Mouse (Mus musculus) layer of hippocampus, adult 2 months (tissue): ENCODE measurements at regions not wholly inside any gene's neighbourhood (a gene's known extent, or its start where the extent isn't known, plus 50 kb on each side); places are given as distances from the start of the nearest gene placed in this dataset.

Experiments used
- DNase-seq, 2 experiments: peaks; one replicate each; pipeline ENCODE4 v3.0.0; 2022; ENCODE audit warnings: low spot score in 2 of 2
- H3K27ac ChIP-seq: fragments of 200-600 bp; 2 replicates; pipeline ENCODE4 v1.8.1; 2022
- H3K4me3 ChIP-seq: fragments of 200-600 bp; 2 replicates; pipeline ENCODE4 v1.8.1; 2022; ENCODE audit warnings: mild to moderate bottlenecking
- CTCF ChIP-seq: fragments of 200-600 bp; conservative IDR thresholded peaks from 2 replicates; pipeline ENCODE4 v1.8.1; 2022; ENCODE audit warnings: antibody characterized with exemption, mild to moderate bottlenecking, moderate library complexity

GRCm38 (mm10) chr3:149408858-149409257, 418.5 kb upstream of the Adgrl2 start:
- DNase-seq, result no peak
- H3K27ac ChIP-seq, result no peak overlapping the region
- TF ChIP-seq CTCF, result no peak
- H3K4me3 ChIP-seq, result no peak overlapping the region

DNA sequence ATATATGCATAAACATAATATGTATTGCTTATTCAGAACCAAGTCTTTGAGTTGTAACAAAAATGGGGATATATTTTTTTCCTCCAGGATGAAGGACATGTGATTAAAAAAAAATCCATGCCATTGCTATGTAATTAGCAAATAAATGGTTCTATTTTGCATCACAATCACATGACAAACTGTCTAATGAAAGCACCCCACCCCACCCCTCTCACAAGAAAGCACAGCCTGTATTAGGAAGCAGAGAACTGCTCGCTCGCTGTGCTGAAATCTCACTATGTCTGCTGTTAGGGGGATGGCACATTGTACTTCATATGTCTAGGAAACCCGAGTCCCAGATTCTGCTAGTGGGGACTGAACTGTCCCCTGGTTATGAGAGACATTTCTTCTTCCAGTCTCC, 415.5 kb upstream of the Adgrl2 start:
- TF ChIP-seq CTCF, result no peak
- no peak overlapping the region for H3K4me3 ChIP-seq
- no peak for DNase-seq
- H3K27ac ChIP-seq, result no peak overlapping the region

DNA sequence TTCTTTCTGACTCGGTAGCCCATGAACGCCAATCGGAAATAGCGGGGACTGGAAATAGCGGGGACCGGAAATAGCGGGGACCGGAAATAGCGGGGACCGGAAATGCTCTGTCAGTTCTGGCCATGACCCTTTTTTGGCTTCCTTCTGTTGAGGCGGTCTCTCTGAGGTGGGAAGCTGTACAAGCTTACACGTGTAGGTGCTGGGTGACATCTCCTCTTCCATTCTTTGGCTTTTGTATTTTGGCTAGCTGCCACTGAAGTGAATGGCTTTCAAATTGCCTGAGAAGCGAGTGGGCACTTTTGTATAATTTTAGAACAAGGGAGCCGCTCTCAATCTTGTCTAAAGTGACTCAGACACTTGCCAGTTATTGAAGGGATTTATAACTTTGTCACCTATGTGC, 414.3 kb upstream of the Adgrl2 start:
- no peak for DNase-seq
- Histone ChIP-seq H3K27ac (no peak overlapping the region), H3K4me3 (no peak overlapping the region)
- no peak for TF ChIP-seq CTCF

DNA sequence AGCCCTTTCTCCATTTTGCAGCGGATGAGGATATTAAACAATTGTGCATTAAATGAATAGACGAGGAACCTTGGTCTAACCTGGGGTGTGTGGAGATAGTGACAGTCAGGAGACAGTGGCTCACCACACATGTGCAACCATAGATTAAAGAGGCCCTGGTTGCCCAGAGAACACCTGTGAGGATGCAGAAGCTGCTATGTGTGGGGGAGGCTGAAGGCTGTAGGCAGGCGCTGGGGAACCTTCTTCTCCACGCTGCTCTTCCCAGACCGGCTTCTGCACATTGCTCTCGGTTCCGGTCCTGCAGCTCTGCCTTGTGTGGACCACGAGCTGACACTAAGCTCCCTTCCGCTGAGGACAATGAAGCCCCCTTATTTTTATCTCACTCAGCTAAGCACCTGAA, 412.1 kb upstream of the Adgrl2 start:
- DNase-seq, result no peak
- no peak overlapping the region for H3K27ac ChIP-seq
- TF ChIP-seq CTCF, result no peak
- no peak overlapping the region for H3K4me3 ChIP-seq

- Histone ChIP-seq H3K4me3 (no peak overlapping the region), H3K27ac (no peak overlapping the region)
- DNase-seq, result no peak
- no peak for TF ChIP-seq CTCF
These were observed 404.7 kb upstream of the Adgrl2 start for GRCm38 (mm10) chr3:149395082-149395481.

DNA sequence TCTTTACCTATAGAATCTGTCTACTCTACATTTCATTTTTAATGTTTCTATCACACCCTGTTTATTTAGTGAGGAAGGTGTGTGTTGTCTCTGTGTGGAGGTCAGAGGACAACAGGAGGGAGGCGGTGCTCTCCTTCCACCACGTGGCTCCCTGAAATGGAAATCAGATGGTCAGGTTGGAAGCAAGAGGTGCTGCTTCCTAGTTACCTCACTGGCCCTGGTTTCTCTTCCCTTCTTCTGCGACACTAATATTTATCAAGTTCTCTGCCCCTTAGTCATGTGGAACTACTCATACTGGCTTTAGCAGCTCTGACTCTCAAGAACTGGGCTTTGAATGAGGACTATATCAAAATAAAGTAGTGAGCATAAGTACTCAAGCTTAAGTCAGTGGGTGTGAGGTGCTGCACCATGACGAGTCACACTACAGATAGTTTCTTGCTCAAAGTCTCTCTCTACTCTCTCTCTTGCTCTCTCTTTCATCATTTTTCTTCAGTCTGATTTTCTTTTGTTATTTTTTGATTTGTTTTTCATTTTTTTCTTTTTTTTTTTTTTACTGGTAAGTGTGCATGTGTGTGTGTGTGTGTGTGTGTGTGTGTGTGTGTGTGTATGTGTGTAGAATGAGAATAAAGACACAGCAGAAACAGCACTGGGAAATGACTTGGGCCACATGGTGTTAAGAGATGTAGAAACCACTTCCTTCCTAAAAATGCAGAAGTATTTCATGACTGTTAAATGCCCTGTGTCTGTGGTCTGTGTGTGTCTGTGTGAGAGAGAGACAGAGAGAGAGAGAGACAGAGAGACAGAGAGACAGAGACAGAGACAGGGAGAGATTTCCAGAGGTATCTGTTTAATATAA, 403.2 kb upstream of the Adgrl2 start:
- TF ChIP-seq CTCF, result no peak
- DNase-seq, result no peak
- Histone ChIP-seq H3K4me3 (no peak overlapping the region), H3K27ac (no peak overlapping the region)

GRCm38 (mm10) chr3:149392164-149392563, 401.8 kb upstream of the Adgrl2 start:
- Histone ChIP-seq H3K27ac (no peak overlapping the region), H3K4me3 (no peak overlapping the region)
- no peak for TF ChIP-seq CTCF
- DNase-seq, result no peak

- H3K4me3 ChIP-seq, result no peak overlapping the region
- no peak for TF ChIP-seq CTCF
- DNase-seq, result no peak
- no peak overlapping the region for H3K27ac ChIP-seq
These were observed 397.2 kb upstream of the Adgrl2 start for GRCm38 (mm10) chr3:149387537-149387936.

- TF ChIP-seq CTCF, result no peak
- Histone ChIP-seq H3K4me3 (no peak overlapping the region), H3K27ac (no peak overlapping the region)
- DNase-seq, result no peak
These were observed 395.7 kb upstream of the Adgrl2 start for GRCm38 (mm10) chr3:149386027-149386426.

- Histone ChIP-seq H3K27ac (no peak overlapping the region), H3K4me3 (no peak overlapping the region)
- no peak for TF ChIP-seq CTCF
- DNase-seq, result no peak
These were observed 395.0 kb upstream of the Adgrl2 start for GRCm38 (mm10) chr3:149385336-149385735.

DNA sequence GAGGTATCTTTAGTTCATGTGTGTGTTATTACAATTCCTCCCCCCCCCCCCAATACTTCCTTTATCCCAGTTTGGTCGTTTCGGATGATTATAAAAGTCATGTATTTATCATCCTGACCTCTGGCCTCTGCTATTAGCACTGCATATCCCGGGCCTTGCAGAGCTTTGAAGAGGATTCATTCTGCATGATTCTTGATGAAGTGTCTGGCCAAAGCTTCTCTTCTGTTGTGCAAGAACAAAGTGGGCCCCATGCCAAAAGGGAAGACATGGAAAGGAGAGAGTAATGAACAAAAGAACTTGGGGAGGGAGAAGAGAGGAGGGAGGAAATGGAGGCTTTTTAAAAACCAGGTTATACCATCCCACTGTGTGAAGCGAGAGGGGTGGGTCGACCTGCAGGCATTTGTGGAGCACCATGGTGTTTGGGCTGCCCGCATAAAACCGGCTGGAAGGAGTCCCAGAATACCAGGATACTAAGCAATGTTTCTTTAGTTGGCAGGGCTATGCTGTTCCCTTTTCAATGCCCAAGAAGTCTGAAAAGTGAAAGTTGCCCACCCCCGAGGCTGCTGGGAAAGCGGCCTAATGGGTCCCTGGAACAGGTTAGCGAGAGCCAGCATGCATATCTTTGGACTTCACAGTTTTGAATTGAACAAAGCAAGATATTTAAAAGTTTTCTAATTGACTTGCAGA, 391.3 kb upstream of the Adgrl2 start:
- Histone ChIP-seq H3K27ac (no peak overlapping the region), H3K4me3 (no peak overlapping the region)
- DNase-seq, result peak; percentile 40 to 67
- no peak for TF ChIP-seq CTCF

DNA sequence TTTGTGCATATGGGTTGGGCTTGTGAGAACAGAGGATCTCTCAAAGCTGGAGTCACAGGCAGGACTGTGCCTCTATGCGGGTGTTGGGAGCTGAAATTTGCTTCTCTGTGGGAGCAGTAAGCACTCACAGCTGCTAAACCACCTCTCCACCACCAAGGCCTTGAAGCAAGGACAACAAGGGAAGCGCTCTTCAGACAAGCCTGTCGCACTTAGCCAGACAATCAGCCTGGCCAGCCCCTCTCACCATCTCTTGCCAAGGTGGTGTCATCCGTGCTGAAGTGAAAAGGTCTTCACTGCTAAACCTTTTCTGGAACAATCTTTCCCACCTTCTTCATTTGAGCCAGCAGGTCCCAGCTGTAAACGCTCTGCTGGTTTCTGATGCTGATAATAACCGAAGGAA, 390.7 kb upstream of the Adgrl2 start:
- no peak for DNase-seq
- Histone ChIP-seq H3K27ac (no peak overlapping the region), H3K4me3 (no peak overlapping the region)
- no peak for TF ChIP-seq CTCF

- Histone ChIP-seq H3K27ac (no peak overlapping the region), H3K4me3 (no peak overlapping the region)
- no peak for TF ChIP-seq CTCF
- DNase-seq, result no peak
These were observed 389.6 kb upstream of the Adgrl2 start for GRCm38 (mm10) chr3:149379866-149380472.

- TF ChIP-seq CTCF, result no peak
- DNase-seq, result no peak
- Histone ChIP-seq H3K4me3 (no peak overlapping the region), H3K27ac (no peak overlapping the region)
These were observed 389.0 kb upstream of the Adgrl2 start for GRCm38 (mm10) chr3:149379249-149379865.
